Mouse (Mus musculus): ENCODE data around the gene 4930544G11Rik.

GRCm38 (mm10) chr6:65952309-65952708, at the start of gene 4930544G11Rik:
- TF ChIP-seq CTCF (IDR thresholded peaks at IDR 0.05; ENCODE audit: insufficient read depth, low read length) (no peak), POLR2A (IDR thresholded peaks at IDR 0.05; ENCODE audit: borderline replicate concordance, extremely low read depth, low read depth, low read length) (no peak)

Measured in lung, adult 2 months (tissue).